20 mouse cellular contexts compared by ENCODE assay signal in genomic region chr17:56131136-56131535, GRCm38 (mm10). TPM values are rescaled to one million over a fixed set of nuclear protein-coding genes. Genes with fewer than 3 reads are reported as not detected.
"Had no signal": no experiment of that assay in that cellular context is flagged by ENCODE, and none has a peak within 500 bp of the region (broad histone marks: within the 10 kb centered on the region; RNA-seq: fewer than 3 reads in every experiment).

No protein-coding gene starts in this region.

- H3K27ac ChIP-seq: heart, embryonic 10.5 days; hindbrain, embryonic 10.5 days; hindbrain, embryonic 12.5 days; hindbrain, embryonic 15.5 days; hindbrain, postnatal 0 days; kidney, embryonic 15.5 days; kidney, postnatal 0 days; layer of hippocampus, adult 2 months; left cerebral cortex, adult 2 months; limb, embryonic 10.5 days; limb, embryonic 12.5 days; liver, embryonic 12.5 days; liver, embryonic 14.5 days had no signal

- H3K4me2 ChIP-seq: heart, embryonic 12.5 days; hindbrain, embryonic 12.5 days; hindbrain, embryonic 15.5 days; kidney, embryonic 15.5 days; limb, embryonic 12.5 days; liver, embryonic 12.5 days had no signal

- H3K9me3 ChIP-seq: hindbrain, embryonic 10.5 days; hindbrain, embryonic 12.5 days; hindbrain, embryonic 15.5 days; kidney, embryonic 15.5 days; limb, embryonic 10.5 days; liver, embryonic 12.5 days had no signal

- H3K9ac ChIP-seq: heart, embryonic 12.5 days; hindbrain, embryonic 12.5 days; hindbrain, embryonic 15.5 days; kidney, embryonic 15.5 days; limb, embryonic 12.5 days; liver, embryonic 12.5 days; liver, embryonic 14.5 days had no signal

- ATAC-seq: intestine, embryonic 16.5 days; liver, embryonic 12.5 days had no signal

- H3K27me3 ChIP-seq: hindbrain, embryonic 15.5 days; kidney, embryonic 15.5 days had no signal

- DNase-seq: gastrocnemius, postnatal 25 days; kidney, adult 11 months had no signal

- H3K4me3 ChIP-seq: heart, embryonic 10.5 days; heart, embryonic 12.5 days; hindbrain, embryonic 10.5 days; hindbrain, embryonic 12.5 days; hindbrain, embryonic 15.5 days; kidney, embryonic 15.5 days; layer of hippocampus, adult 2 months; left cerebral cortex, adult 2 months; limb, embryonic 10.5 days; limb, embryonic 12.5 days; liver, embryonic 12.5 days had no signal

- H3K36me3 ChIP-seq: heart, embryonic 12.5 days; kidney, embryonic 15.5 days; limb, embryonic 10.5 days; limb, embryonic 12.5 days had no signal

RNA-seq across cellular contexts. Expression of gene Lrg1, which starts 9.3 kb away (rescaled TPM):
- total RNA-seq: layer of hippocampus, postnatal 10 days had no signal
- polyA plus RNA-seq: heart, embryonic 10.5 days; heart, embryonic 12.5 days; hindbrain, embryonic 10.5 days; intestine, embryonic 14.5 days; limb, embryonic 12.5 days had no signal

RNA-seq across cellular contexts. Expression of gene Plin5, which starts 13.7 kb away (rescaled TPM):
- total RNA-seq: granulocyte monocyte progenitor cell, adult 5-6 weeks had no signal

RNA-seq across cellular contexts. Expression of gene Plin4, which starts 21.5 kb away (rescaled TPM):
- total RNA-seq: granulocyte monocyte progenitor cell, adult 5-6 weeks had no signal
